Mouse (Mus musculus) liver, embryonic 16.5 days (tissue): ENCODE data around the gene Olfr1123. TPM values are rescaled to one million over a fixed set of nuclear protein-coding genes. Genes with fewer than 3 reads are reported as not detected.

Experiments
- ATAC-seq: fragments of 200-750 bp; cut with Nextera tagmentation; 2 replicates; pipeline ENCODE4 v1.8.0; 2017; ENCODE audit warnings: low read depth, mild to moderate bottlenecking, moderate number of reproducible peaks, moderate library complexity
- H3K27ac ChIP-seq: fragments of 300-500 bp; sonication (generic); 2 replicates; pipeline ENCODE4 v1.5.1; 2014; ENCODE audit warnings: mild to moderate bottlenecking, low read length
- H3K27me3 ChIP-seq: fragments of 300-500 bp; sonication (generic); 2 replicates; pipeline ENCODE4 v1.6.1; 2014; ENCODE audit warnings: low read depth, low read length, mixed read lengths; ENCODE audit not compliant: control insufficient read depth, insufficient read depth
- H3K36me3 ChIP-seq: fragments of 300-500 bp; sonication (generic); 2 replicates; pipeline ENCODE4 v1.6.1; 2014; ENCODE audit warnings: mild to moderate bottlenecking; ENCODE audit not compliant: control insufficient read depth, insufficient read depth
- H3K4me1 ChIP-seq: fragments of 300-500 bp; sonication (generic); 2 replicates; pipeline ENCODE4 v1.6.1; 2014; ENCODE audit warnings: low read depth, low read length, mixed read lengths; ENCODE audit not compliant: control insufficient read depth
- H3K4me2 ChIP-seq: fragments of 300-500 bp; sonication (generic); 2 replicates; pipeline ENCODE4 v1.6.1; 2014; ENCODE audit warnings: low read depth, low read length, mixed read lengths
- H3K4me3 ChIP-seq: fragments of 300-500 bp; sonication (generic); 2 replicates; pipeline ENCODE4 v1.5.1; 2014; ENCODE audit warnings: low read depth, mild to moderate bottlenecking, low read length
- H3K9ac ChIP-seq: fragments of 300-500 bp; sonication (generic); 2 replicates; pipeline ENCODE4 v1.6.1; 2014; ENCODE audit warnings: low read depth, low read length
- H3K9me3 ChIP-seq: fragments of 300-500 bp; sonication (generic); replicated peaks from 2 replicates; pipeline ENCODE4 v1.6.1; 2016; ENCODE audit warnings: low read length; ENCODE audit not compliant: control insufficient read depth
- WGBS: fragments of 180-500 bp; shearing (Covaris S2); extraction: QIAGEN DNeasy Blood & Tissue Kit; methylation state at CpG from one replicate; pipeline ENCODE4 v1.1.7; 2014; ENCODE audit not compliant: insufficient replicate concordance; 5-methylcytosine and 5-hydroxymethylcytosine counted together
- polyA plus RNA-seq: library from polyadenylated mRNA; unstranded; fragments of >200 nt; fragmentation: Nextera tagmentation; extraction: Ambion mirVana; gene quantifications from 2 replicates; pipeline ENCODE4 v1.2.1, GENCODE M21; 2015

Gene Olfr1123
- polyA plus RNA-seq, 1 experiment from 2014 or later: not detected

GRCm38 (mm10) chr2:87453662-87454061 lies 37.2 kb downstream of the Olfr1123 start, which contains the start of gene Olfr1126:
Gene Olfr1126 (plus strand): TSS chr2:87453962.
- Histone ChIP-seq H3K4me2 (no peak within 1 kb of the TSS), H3K27ac (no peak within 1 kb of the TSS), H3K9ac (no peak within 1 kb of the TSS), H3K9me3 (no peaks in the 10 kb centered on the region), H3K4me1 (no peaks in the 10 kb centered on the region), H3K36me3 (no peaks in the 10 kb centered on the region), H3K4me3 (no peak within 1 kb of the TSS), H3K27me3 (no peaks in the 10 kb centered on the region)
- ATAC-seq: no peak

GRCm38 (mm10) chr2:87461769-87462168 lies 45.3 kb downstream of the Olfr1123 start:
- no peaks in the 10 kb centered on the region for H3K4me1 ChIP-seq
- H3K4me2 ChIP-seq: no peak overlapping the region
- ATAC-seq: no peak
- no peak overlapping the region for H3K27ac ChIP-seq
- WGBS: 63% methylated on average over 4 of the region's 4 CpGs
- H3K9me3 ChIP-seq: no peaks in the 10 kb centered on the region; the same call in 1 of the 2 replicates
- H3K9ac ChIP-seq: no peak overlapping the region
- H3K4me3 ChIP-seq: no peak overlapping the region
- no peaks in the 10 kb centered on the region for H3K27me3 ChIP-seq
- H3K36me3 ChIP-seq: no peaks in the 10 kb centered on the region

Other genes starting within 250 kb of the Olfr1123 start
- gene Olfr1112, start 228.8 kb upstream of the Olfr1123 start, polyA plus RNA-seq: not detected in 2 replicates
- not detected in 2 replicates for gene Olfr1113, start 207.7 kb upstream of the Olfr1123 start, polyA plus RNA-seq
- not detected in 2 replicates for gene Olfr1115, start 168.6 kb upstream of the Olfr1123 start, polyA plus RNA-seq
- not detected in 2 replicates for gene Olfr1116, start 149.1 kb upstream of the Olfr1123 start, polyA plus RNA-seq
- gene Olfr1118, start 109.1 kb upstream of the Olfr1123 start, polyA plus RNA-seq: not detected in 2 replicates
- not detected in 2 replicates for gene Olfr1120, start 61.8 kb upstream of the Olfr1123 start, polyA plus RNA-seq
- not detected in 2 replicates for gene Olfr1121, start 46.7 kb upstream of the Olfr1123 start, polyA plus RNA-seq
- not detected in 2 replicates for gene Olfr1122, start 30.8 kb upstream of the Olfr1123 start, polyA plus RNA-seq
- gene Olfr1124, start 13.6 kb downstream of the Olfr1123 start, polyA plus RNA-seq: not detected in 2 replicates
- gene Olfr1126, start 37.3 kb downstream of the Olfr1123 start, polyA plus RNA-seq: not detected in 2 replicates
- gene Pramel7, start 80.5 kb downstream of the Olfr1123 start, polyA plus RNA-seq: not detected in 2 replicates
- gene Pramel6, start 89.9 kb downstream of the Olfr1123 start, polyA plus RNA-seq: not detected in 2 replicates
- not detected in 2 replicates for gene Olfr153, start 115.2 kb downstream of the Olfr1123 start, polyA plus RNA-seq
- not detected in 2 replicates for gene Olfr1128, start 128.9 kb downstream of the Olfr1123 start, polyA plus RNA-seq
- not detected in 2 replicates for gene Olfr1129, start 157.3 kb downstream of the Olfr1123 start, polyA plus RNA-seq
- not detected in 2 replicates for gene Olfr1130, start 189.6 kb downstream of the Olfr1123 start, polyA plus RNA-seq
- not detected in 2 replicates for gene Olfr1131, start 210.5 kb downstream of the Olfr1123 start, polyA plus RNA-seq
- not detected in 2 replicates for gene Olfr1132, start 220.9 kb downstream of the Olfr1123 start, polyA plus RNA-seq
- gene Olfr1133, start 230.7 kb downstream of the Olfr1123 start, polyA plus RNA-seq: not detected in 2 replicates
- gene Olfr1134, start 241.8 kb downstream of the Olfr1123 start, polyA plus RNA-seq: not detected in 2 replicates